Mouse (Mus musculus) gonadal fat pad, adult 2 months (tissue): ENCODE data around the gene Gm8300. TPM values are rescaled to one million over a fixed set of nuclear protein-coding genes. Genes with fewer than 3 reads are reported as not detected.
"Not testable (repeated sequence)": the region's sequence is repeated elsewhere in the genome, so short reads cannot be mapped to it uniquely, and the experiment has no call there.

Experiments used
- DNase-seq: peaks from one replicate; pipeline ENCODE4 v3.0.0-alpha.2; 2012; ENCODE audit warnings: low read depth
- polyA plus RNA-seq: library from polyadenylated mRNA; depleted of rRNA; stranded (reverse); fragments of >200 nt; gene quantifications from 2 replicates; pipeline ENCODE4 v1.2.3, GENCODE M21; 2012; rRNA removed

Gene Gm8300
- polyA plus RNA-seq = 0.05 and 0.14 TPM in 2 replicates

- not testable (repeated sequence) for DNase-seq
Observed at GRCm38 (mm10) chr12:87514016-87514415, at the start of gene Gm8300. Gene Gm8300 (plus strand): TSS chr12:87514316.

- DNase-seq = no peak
Observed at GRCm38 (mm10) chr12:87464678-87465297, 49.3 kb upstream of the Gm8300 start.

DNA sequence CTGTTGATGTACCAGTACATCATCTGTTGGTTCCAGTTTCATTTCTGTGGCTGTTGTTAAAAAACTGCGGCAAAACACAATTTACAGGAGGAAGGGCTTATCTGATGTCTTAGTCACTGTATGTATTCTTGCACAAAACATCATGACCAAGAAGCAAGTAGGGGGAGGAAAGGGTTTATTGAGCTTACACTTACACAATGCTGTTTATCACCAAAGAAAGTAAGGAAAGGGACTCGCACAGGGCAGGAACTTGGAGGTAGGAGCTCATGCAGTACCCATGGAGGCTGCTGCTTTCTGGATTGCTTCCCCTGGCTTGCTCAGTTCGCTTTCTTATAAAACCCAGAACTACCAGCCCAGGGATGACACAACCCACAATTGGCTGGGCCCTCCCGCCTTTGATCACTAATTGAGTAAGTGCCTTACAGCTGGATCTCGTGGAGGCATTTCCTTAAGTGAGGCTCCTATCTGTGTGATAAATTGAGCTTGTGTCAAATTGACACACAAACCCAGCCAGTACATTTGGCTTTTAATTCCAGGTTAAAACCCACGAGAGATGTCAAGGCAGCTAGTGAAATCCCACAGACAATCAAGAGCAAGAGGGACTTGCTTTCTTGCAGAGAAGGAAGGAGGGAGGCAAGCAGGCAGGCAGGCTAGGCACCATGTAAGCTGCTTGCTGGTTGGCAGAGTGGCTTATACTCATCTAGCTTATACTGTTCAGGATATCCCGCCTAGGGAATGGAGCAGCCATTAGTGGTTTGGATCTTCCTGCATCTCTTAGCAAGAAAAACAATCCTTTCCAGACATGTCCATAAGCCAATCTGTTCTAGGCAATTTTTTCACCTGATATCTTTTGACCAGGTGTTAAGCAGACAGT, 43.6 kb upstream of the Gm8300 start:
- DNase-seq = peak; percentile 22

- no peak for DNase-seq
Observed at GRCm38 (mm10) chr12:87471421-87471963, 42.6 kb upstream of the Gm8300 start.

DNA sequence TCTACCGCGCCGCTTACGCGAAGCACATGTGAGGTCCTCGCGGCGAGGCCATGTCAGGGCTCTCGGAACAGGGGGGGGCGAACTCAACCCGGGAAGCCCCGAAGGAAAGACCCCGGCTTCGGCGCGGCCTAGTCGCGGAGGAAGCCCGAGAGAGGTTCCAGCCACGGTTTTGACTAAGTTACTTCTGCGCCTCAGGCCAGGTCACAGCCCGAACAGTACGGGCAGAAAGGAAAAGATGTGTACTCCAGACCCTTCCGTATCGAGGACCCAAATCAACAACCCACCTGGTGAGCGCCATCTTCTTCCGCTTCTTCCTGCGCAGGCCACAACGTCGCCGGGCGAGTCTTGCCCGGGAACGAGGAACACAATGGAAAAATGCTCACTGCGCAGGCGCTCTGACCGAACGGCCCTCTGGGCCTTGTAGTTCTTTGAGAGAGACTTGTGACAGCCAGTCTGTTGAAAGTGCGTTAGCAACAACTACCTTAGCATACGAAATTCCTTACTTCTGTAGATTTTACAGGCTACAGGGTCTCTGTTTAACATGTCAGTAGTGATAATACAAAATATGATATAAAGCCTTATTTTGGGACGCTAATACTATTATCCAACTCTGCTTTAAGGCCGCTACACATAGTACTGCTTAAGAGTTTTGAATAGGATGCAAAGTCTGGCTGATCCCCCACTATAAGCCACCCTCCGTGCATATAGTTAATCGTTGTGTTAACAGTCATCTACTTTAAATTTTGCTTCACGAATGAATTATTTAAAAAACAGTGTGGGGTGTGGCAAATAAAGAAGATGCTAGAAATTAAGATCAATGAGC, 41.9 kb upstream of the Gm8300 start, which contains the start of gene Snw1:
Snw1 (minus strand) TSS at position 311 of the 823 bp plus-strand sequence.
- peak; percentile 56 for DNase-seq

- DNase-seq = peak; percentile 57
Observed at GRCm38 (mm10) chr12:87474756-87475155, 39.4 kb upstream of the Gm8300 start.

DNA sequence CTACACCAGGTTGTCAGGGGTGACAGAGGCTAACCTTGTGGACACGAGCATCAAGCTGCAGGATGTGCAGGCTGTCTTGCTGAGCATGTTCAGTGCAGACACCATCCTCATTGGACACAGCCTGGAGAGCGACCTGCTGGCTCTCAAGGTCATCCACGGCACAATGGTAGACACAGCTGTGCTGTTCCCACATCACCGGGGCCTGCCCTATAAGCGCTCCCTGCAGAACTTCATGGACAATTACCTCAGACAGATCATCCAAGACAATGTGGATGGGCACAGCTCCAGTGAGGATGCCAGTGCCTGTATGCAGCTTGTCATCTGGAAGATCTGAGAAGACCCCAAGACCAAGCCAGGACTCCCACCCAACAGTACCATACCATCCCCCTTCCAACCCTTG, 31.6 kb upstream of the Gm8300 start:
- DNase-seq = not testable (repeated sequence)

GRCm38 (mm10) chr12:87488683-87489082, 25.4 kb upstream of the Gm8300 start:
- peak; percentile 88 for DNase-seq

- not testable (repeated sequence) for DNase-seq
Observed at GRCm38 (mm10) chr12:87494421-87494820, 19.7 kb upstream of the Gm8300 start, which contains the start of gene Gm5788. Gene Gm5788 (plus strand): TSS chr12:87494721.

GRCm38 (mm10) chr12:87519616-87520015, 5.5 kb downstream of the Gm8300 start:
- DNase-seq = not testable (repeated sequence)

DNA sequence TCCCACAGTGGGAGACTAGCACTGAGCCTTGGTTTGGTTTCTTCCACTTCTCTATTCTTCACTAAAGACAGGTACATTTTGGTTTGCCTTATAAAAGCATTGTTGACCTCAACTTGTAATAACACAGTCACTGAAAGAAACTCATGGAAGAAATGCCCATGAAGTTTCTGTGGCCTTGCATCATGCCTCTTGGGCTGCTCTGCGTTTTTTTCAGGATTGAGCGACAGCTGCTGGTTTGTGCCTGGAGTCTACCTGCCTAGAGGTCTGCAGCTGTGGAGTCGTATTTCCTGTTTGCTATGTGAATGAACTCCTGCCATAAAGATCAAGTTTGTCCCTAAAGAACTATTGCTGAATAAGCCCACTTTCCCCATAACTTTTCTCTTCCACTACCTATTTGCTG, 29.8 kb downstream of the Gm8300 start:
- no peak for DNase-seq

GRCm38 (mm10) chr12:87550628-87551027, 36.5 kb downstream of the Gm8300 start:
- peak; percentile 9 for DNase-seq

Other genes starting within 250 kb of the Gm8300 start
- 28.9 and 36.7 TPM in 2 replicates for gene Vipas39, start 248.1 kb upstream of the Gm8300 start, polyA plus RNA-seq
- gene Ahsa1, start 247.8 kb upstream of the Gm8300 start, polyA plus RNA-seq = 49.4 and 62.6 TPM in 2 replicates
- gene Ism2, start 214.6 kb upstream of the Gm8300 start, polyA plus RNA-seq = 6.0 and 8.6 TPM in 2 replicates
- 12.5 and 17.0 TPM in 2 replicates for gene Sptlc2, start 126.0 kb upstream of the Gm8300 start, polyA plus RNA-seq
- 27.8 and 35.7 TPM in 2 replicates for gene Slirp, start 70.4 kb upstream of the Gm8300 start, polyA plus RNA-seq
- 12.8 and 16.5 TPM in 2 replicates for gene Alkbh1, start 70.3 kb upstream of the Gm8300 start, polyA plus RNA-seq
- 10.7 and 11.3 TPM in 2 replicates for gene Snw1, start 42.0 kb upstream of the Gm8300 start, polyA plus RNA-seq
- not detected in 2 replicates for gene Gm5788, start 19.6 kb upstream of the Gm8300 start, polyA plus RNA-seq
- gene Oog1, start 88.4 kb downstream of the Gm8300 start, polyA plus RNA-seq = not detected in 2 replicates
- not detected in 2 replicates for gene Gm4027, start 104.6 kb downstream of the Gm8300 start, polyA plus RNA-seq
- gene Gm16381, start 130.3 kb downstream of the Gm8300 start, polyA plus RNA-seq = not detected in 2 replicates